Mouse (Mus musculus) yolk sac, embryonic 10.5 days (tissue): ENCODE data around the gene Golph3l.
"Not testable (repeated sequence)": the region's sequence is repeated elsewhere in the genome, so short reads cannot be mapped to it uniquely, and the experiment has no call there.

Experiments used
- DNase-seq: peaks from one replicate; pipeline ENCODE4 v3.0.0-alpha.2; 2017; ENCODE audit warnings: low spot score

Gene Golph3l

GRCm38 (mm10) chr3:95624628-95625503 is 36.1 kb downstream of the Golph3l start, which contains the start of gene Ensa:
Gene Ensa, plus strand, starts transcription at chr3:95624993.
- DNase-seq, result peak; percentile 99

GRCm38 (mm10) chr3:95627763-95628162 is 39.0 kb downstream of the Golph3l start:
- DNase-seq, result no peak

- DNase-seq, result no peak
Measured at GRCm38 (mm10) chr3:95629755-95630154, 41.0 kb downstream of the Golph3l start.

- no peak for DNase-seq
Measured at GRCm38 (mm10) chr3:95630856-95631255, 42.1 kb downstream of the Golph3l start.

GRCm38 (mm10) chr3:95631304-95631703 is 42.6 kb downstream of the Golph3l start:
- DNase-seq, result no peak

GRCm38 (mm10) chr3:95632648-95633588 is 44.2 kb downstream of the Golph3l start:
- DNase-seq, result no peak

GRCm38 (mm10) chr3:95635636-95636035 is 46.9 kb downstream of the Golph3l start:
- no peak for DNase-seq

GRCm38 (mm10) chr3:95636072-95636471 is 47.3 kb downstream of the Golph3l start:
- DNase-seq, result no peak

GRCm38 (mm10) chr3:95639694-95640093 is 51.0 kb downstream of the Golph3l start:
- DNase-seq, result no peak

GRCm38 (mm10) chr3:95643097-95643496 is 54.4 kb downstream of the Golph3l start:
- DNase-seq, result peak; percentile 55

- no peak for DNase-seq
Measured at GRCm38 (mm10) chr3:95645313-95646235, 56.8 kb downstream of the Golph3l start.

- no peak for DNase-seq
Measured at GRCm38 (mm10) chr3:95648016-95648415, 59.3 kb downstream of the Golph3l start.

GRCm38 (mm10) chr3:95650276-95651032 is 61.7 kb downstream of the Golph3l start:
- DNase-seq, result no peak

- no peak for DNase-seq
Measured at GRCm38 (mm10) chr3:95651033-95651373, 62.3 kb downstream of the Golph3l start.

- DNase-seq, result no peak
Measured at GRCm38 (mm10) chr3:95651391-95652203, 62.9 kb downstream of the Golph3l start.

- no peak for DNase-seq
Measured at GRCm38 (mm10) chr3:95652204-95652811, 63.6 kb downstream of the Golph3l start.

- no peak for DNase-seq
Measured at GRCm38 (mm10) chr3:95652871-95653270, 64.1 kb downstream of the Golph3l start.

- peak; percentile 57 for DNase-seq
Measured at GRCm38 (mm10) chr3:95653473-95654034, 64.8 kb downstream of the Golph3l start.

GRCm38 (mm10) chr3:95654371-95654770 is 65.6 kb downstream of the Golph3l start:
- DNase-seq, result not testable (repeated sequence)
